Mouse (Mus musculus) testis, adult 2 months (tissue): ENCODE data around the gene 1700029I15Rik.

ENCODE experiments used
- CTCF ChIP-seq: fragments of 200-500 bp; IDR thresholded peaks from 2 replicates; pipeline ENCODE4 v1.5.1; 2012; ENCODE audit warnings: low read depth, mild to moderate bottlenecking, inconsistent platforms, low read length, moderate library complexity; ENCODE audit not compliant: control insufficient read depth, insufficient read depth, insufficient replicate concordance
- POLR2A ChIP-seq: fragments of 200-500 bp; IDR thresholded peaks from 2 replicates; pipeline ENCODE4 v1.6.1; 2012; ENCODE audit warnings: low read depth, mild to moderate bottlenecking, inconsistent platforms, low read length, moderate library complexity; ENCODE audit not compliant: control insufficient read depth

- TF ChIP-seq POLR2A (peak; percentile 95), CTCF (no peak)
Observed at GRCm38 (mm10) chr2:92433578-92434374, 51.4 kb downstream of the 1700029I15Rik start, which contains the start of gene Cry2.
